Mouse (Mus musculus) mesoderm, embryonic 11.5 days (tissue): Measurements from ENCODE around the gene Col5a1.
A peak's percentile ranks its signal among the peaks of the same experiment; 100 is the strongest.

ENCODE experiments used
- DNase-seq: peaks from one replicate; pipeline ENCODE4 v3.0.0-alpha.2; 2012; ENCODE audit warnings: low read depth, low spot score

The Col5a1 gene

GRCm38 (mm10) chr2:27885456-27886147 lies 623 bp upstream of the Col5a1 start:
- DNase-seq = peak; percentile 73

GRCm38 (mm10) chr2:27886608-27887460 lies 609 bp downstream of the Col5a1 start:
- peak; percentile 68 for DNase-seq

- DNase-seq = no peak
Measured at GRCm38 (mm10) chr2:27887461-27888264, 1.4 kb downstream of the Col5a1 start.

- peak; percentile 60 for DNase-seq
Measured at GRCm38 (mm10) chr2:27888603-27889545, 2.6 kb downstream of the Col5a1 start.

GRCm38 (mm10) chr2:27891922-27892541 lies 5.8 kb downstream of the Col5a1 start:
- DNase-seq = no peak

- no peak for DNase-seq
Measured at GRCm38 (mm10) chr2:27893015-27893414, 6.8 kb downstream of the Col5a1 start.

GRCm38 (mm10) chr2:27894986-27895385 lies 8.8 kb downstream of the Col5a1 start:
- DNase-seq = no peak

GRCm38 (mm10) chr2:27895648-27896047 lies 9.4 kb downstream of the Col5a1 start:
- DNase-seq = no peak

- DNase-seq = no peak
Measured at GRCm38 (mm10) chr2:27897161-27897560, 10.9 kb downstream of the Col5a1 start.

- DNase-seq = peak; percentile 61
Measured at GRCm38 (mm10) chr2:27899894-27900293, 13.7 kb downstream of the Col5a1 start.

- DNase-seq = no peak
Measured at GRCm38 (mm10) chr2:27901076-27901475, 14.9 kb downstream of the Col5a1 start.

GRCm38 (mm10) chr2:27901525-27902245 lies 15.5 kb downstream of the Col5a1 start:
- no peak for DNase-seq

- no peak for DNase-seq
Measured at GRCm38 (mm10) chr2:27902318-27902717, 16.1 kb downstream of the Col5a1 start.

- DNase-seq = no peak
Measured at GRCm38 (mm10) chr2:27905411-27905810, 19.2 kb downstream of the Col5a1 start.

GRCm38 (mm10) chr2:27910501-27910900 lies 24.3 kb downstream of the Col5a1 start:
- DNase-seq = no peak

- no peak for DNase-seq
Measured at GRCm38 (mm10) chr2:27912546-27913275, 26.5 kb downstream of the Col5a1 start.

- DNase-seq = no peak
Measured at GRCm38 (mm10) chr2:27915726-27916125, 29.5 kb downstream of the Col5a1 start.

- no peak for DNase-seq
Measured at GRCm38 (mm10) chr2:27916316-27916715, 30.1 kb downstream of the Col5a1 start.

- no peak for DNase-seq
Measured at GRCm38 (mm10) chr2:27917177-27917576, 31.0 kb downstream of the Col5a1 start.
